8 mouse cellular contexts compared by ENCODE assay signal in genomic region chr5:139251736-139252080, GRCm38 (mm10). TPM values are rescaled to one million over a fixed set of nuclear protein-coding genes. Genes with fewer than 3 reads are reported as not detected.
DNase-seq lines count a peak whose midpoint lies in the region; ATAC-seq and TF ChIP-seq lines count a peak whose summit lies in the region.

No protein-coding gene starts in this region.

- no peak for TF ChIP-seq RAD21 in MEL (IDR thresholded peaks at IDR 0.05; ENCODE audit: low read depth, low read length)

- WGBS in heart, embryonic 13.5 days = 2% methylated on average over 8 of the region's 8 CpGs
- 1% methylated on average over 8 of the region's 8 CpGs for WGBS in hindbrain, embryonic 10.5 days

- H3K27ac ChIP-seq in heart, embryonic 13.5 days (replicated peaks) = peak overlapping the region; percentile 95
- H3K27ac ChIP-seq in MEL (ENCODE audit: control insufficient read depth, low read depth, low read length) = peak overlapping the region; percentile 43
- H3K27ac ChIP-seq in hindbrain, embryonic 10.5 days = peak overlapping the region; percentile 96

- no peak for ATAC-seq in heart, embryonic 13.5 days (ENCODE audit: extremely low read depth, insufficient number of reproducible peaks, low FRiP score, low TSS enrichment)
- ATAC-seq in megakaryocyte progenitor cell, adult 5-6 weeks (replicated peaks; ENCODE audit: poor library complexity) = peak; percentile 3; the same call in 1 of the 2 replicates

- no peak for TF ChIP-seq POLR2A in MEL (IDR thresholded peaks at IDR 0.05; ENCODE audit: control insufficient read depth in 1 of 2, insufficient read depth in 1 of 2, low read depth in 1 of 2, low read length in 2 of 2, poor library complexity in 1 of 2)

- peak overlapping the region; percentile 88 for H3K9ac ChIP-seq in heart, embryonic 13.5 days
- H3K9ac ChIP-seq in MEL (ENCODE audit: control insufficient read depth, low read depth, low read length, poor library complexity, severe bottlenecking) = peak overlapping the region; percentile 73

- no peaks in the 10 kb centered on the region for H3K9me3 ChIP-seq in heart, embryonic 13.5 days
- no peaks in the 10 kb centered on the region for H3K9me3 ChIP-seq in MEL (replicated peaks; ENCODE audit: insufficient read depth, low read length)
- no peaks in the 10 kb centered on the region for H3K9me3 ChIP-seq in hindbrain, embryonic 10.5 days

- TF ChIP-seq EP300 in MEL (IDR thresholded peaks at IDR 0.05; ENCODE audit: low read depth in 1 of 2, low read length in 2 of 2) = no peak

- no peaks in the 10 kb centered on the region for H3K27me3 ChIP-seq in heart, embryonic 13.5 days (replicated peaks)
- no peaks in the 10 kb centered on the region for H3K27me3 ChIP-seq in MEL (ENCODE audit: control insufficient read depth in 1 of 2, insufficient read depth in 2 of 2, low read length in 2 of 2)
- no peaks in the 10 kb centered on the region for H3K27me3 ChIP-seq in hindbrain, embryonic 10.5 days (ENCODE audit: insufficient read depth, poor library complexity, severe bottlenecking)

- peaks cover 36% of the 10 kb centered on the region for H3K79me2 ChIP-seq in MEL (ENCODE audit: control insufficient read depth, insufficient read depth, low read length, poor library complexity)

- TF ChIP-seq CTCF in MEL (IDR thresholded peaks at IDR 0.05 in 2 of 3, conservative IDR thresholded peaks at IDR 0.05 in 1 of 3; ENCODE audit: control insufficient read depth in 1 of 3, insufficient read depth in 1 of 3, low read depth in 2 of 3, low read length in 3 of 3, poor library complexity in 1 of 3, severe bottlenecking in 1 of 3) = no peak

- H3K4me1 ChIP-seq in heart, embryonic 13.5 days = peaks cover 64% of the 10 kb centered on the region
- H3K4me1 ChIP-seq in MEL (ENCODE audit: control insufficient read depth in 1 of 2, insufficient read depth in 2 of 2, low read length in 2 of 2) = peaks cover 0 to 21% of the 10 kb centered on the region in 2 experiments; a peak in 3 of 4 replicates
- H3K4me1 ChIP-seq in hindbrain, embryonic 10.5 days (replicated peaks) = peaks cover 37% of the 10 kb centered on the region

- H3K4me2 ChIP-seq in heart, embryonic 13.5 days = peak overlapping the region; percentile 94

- peaks cover 48% of the 10 kb centered on the region for H3K36me3 ChIP-seq in heart, embryonic 13.5 days
- H3K36me3 ChIP-seq in MEL (ENCODE audit: control insufficient read depth in 1 of 2, insufficient read depth in 2 of 2, low read length in 2 of 2) = peaks cover 2 to 18% of the 10 kb centered on the region in 2 experiments
- H3K36me3 ChIP-seq in hindbrain, embryonic 10.5 days = peaks cover 62% of the 10 kb centered on the region

- H3K4me3 ChIP-seq in heart, embryonic 13.5 days = peak overlapping the region; percentile 80
- H3K4me3 ChIP-seq in MEL (ENCODE audit: control insufficient read depth in 1 of 2, insufficient read depth in 1 of 2, low read depth in 2 of 2, low read length in 2 of 2) = peak overlapping the region; percentile 57 to 61
- peak overlapping the region; percentile 76 for H3K4me3 ChIP-seq in hindbrain, embryonic 10.5 days

- no peak for DNase-seq in heart, adult 18-20 months
- DNase-seq in MEL (ENCODE audit: low read depth, low spot score) = no peak
- DNase-seq in hindbrain, embryonic 10.5 days (ENCODE audit: low spot score) = no peak
- DNase-seq in right cerebral cortex, postnatal 25 days = no peak
- DNase-seq in T-cell, adult 2 months (ENCODE audit: low spot score) = no peak
- DNase-seq in adrenal gland, adult 18-20 months (ENCODE audit: low spot score in 2 of 2) = no peak

TF ChIP-seq in MEL, 35 proteins besides CTCF, POLR2A, EP300 and RAD21:
- TF ChIP-seq USF1 (IDR thresholded peaks at IDR 0.05; ENCODE audit: low read depth, low read length) = no peak
- TF ChIP-seq MAZ (IDR thresholded peaks at IDR 0.05; ENCODE audit: low read depth, low read length) = no peak
- no peak for TF ChIP-seq ETS1 (IDR thresholded peaks at IDR 0.05; ENCODE audit: low read depth, low read length)
- TF ChIP-seq CHD1 (IDR thresholded peaks at IDR 0.05; ENCODE audit: low read depth, low read length) = no peak
- no peak for TF ChIP-seq HCFC1 (IDR thresholded peaks at IDR 0.05; ENCODE audit: low read depth, low read length)
- TF ChIP-seq E2F4 (IDR thresholded peaks at IDR 0.05; ENCODE audit: borderline replicate concordance, low read depth, low read length) = no peak
- no peak for TF ChIP-seq JUND (IDR thresholded peaks at IDR 0.05; ENCODE audit: low read depth, low read length)
- TF ChIP-seq GABPA (IDR thresholded peaks at IDR 0.05; ENCODE audit: low read depth, low read length) = no peak

RNA-seq across cellular contexts. Expression of gene Get4, which starts 0.4 kb away (rescaled TPM):
- polyA plus RNA-seq in heart, embryonic 13.5 days (2015; fragmentation: Nextera tagmentation; extraction: Ambion mirVana) = 127 and 149 TPM in 2 replicates
- 10 to 100 TPM; 42.0 to 44.7 TPM for total RNA-seq in heart, adult 18-20 months (2021)
- total RNA-seq in MEL (2012; rRNA removed) = 108 and 117 TPM in 2 replicates
- polyA plus RNA-seq in MEL (2012; ENCODE audit: insufficient read depth in 1 of 2, insufficient read length in 2 of 2, low read depth in 1 of 2, low replicate concordance in 2 of 2, missing spikeins in 1 of 2) = 100 to 1,000 TPM in 1 of 2 experiments, not detected in 1; 180 TPM
- 171 and 185 TPM in 2 replicates for polyA plus RNA-seq in hindbrain, embryonic 10.5 days (2016; fragmentation: Nextera tagmentation; extraction: Ambion mirVana)
- total RNA-seq in megakaryocyte progenitor cell, adult 5-6 weeks (2015) = 23.0 and 39.2 TPM in 2 replicates
- 17.4 and 27.4 TPM in 2 replicates for total RNA-seq in megakaryocyte progenitor cell, adult 5-6 weeks (2017)
- 10 to 100 TPM; 65.4 to 93.6 TPM for total RNA-seq in adrenal gland, adult 18-20 months (2021)

RNA-seq across cellular contexts. Expression of gene Sun1, which starts 51.3 kb away (rescaled TPM):
- polyA plus RNA-seq in heart, embryonic 13.5 days (2015; fragmentation: Nextera tagmentation; extraction: Ambion mirVana) = 31.2 and 32.9 TPM in 2 replicates
- total RNA-seq in heart, adult 18-20 months (2021) = 10 to 100 TPM; 48.3 to 56.7 TPM
- 71.1 and 71.3 TPM in 2 replicates for total RNA-seq in MEL (2012; rRNA removed)
- 10 to 100 TPM in 1 of 2 experiments, not detected in 1; 79.0 TPM for polyA plus RNA-seq in MEL (2012; ENCODE audit: insufficient read depth in 1 of 2, insufficient read length in 2 of 2, low read depth in 1 of 2, low replicate concordance in 2 of 2, missing spikeins in 1 of 2)
- polyA plus RNA-seq in hindbrain, embryonic 10.5 days (2016; fragmentation: Nextera tagmentation; extraction: Ambion mirVana) = 44.1 and 50.2 TPM in 2 replicates
- 18.8 and 21.5 TPM in 2 replicates for total RNA-seq in megakaryocyte progenitor cell, adult 5-6 weeks (2015)
- 37.2 and 37.4 TPM in 2 replicates for total RNA-seq in megakaryocyte progenitor cell, adult 5-6 weeks (2017)
- total RNA-seq in adrenal gland, adult 18-20 months (2021) = 10 to 100 TPM; 59.1 to 83.8 TPM

Comparison
In these comparisons a context has a peak if more than half of its experiments do, and no peak if none do; other contexts are left out.
1. H3K27ac ChIP-seq: peak in every context shown above with its lines; median percentile 96 in hindbrain, embryonic 10.5 days; 95 in heart, embryonic 13.5 days; 43 in MEL.